Mouse (Mus musculus) monocyte, adult 5-6 weeks (primary cell): ENCODE data around the gene Bcl10. TPM values are rescaled to one million over a fixed set of nuclear protein-coding genes. Genes with fewer than 3 reads are reported as not detected.
A peak's percentile ranks its signal among the peaks of the same experiment; 100 is the strongest.
"Not testable (repeated sequence)": the region's sequence is repeated elsewhere in the genome, so short reads cannot be mapped to it uniquely, and the experiment has no call there.

ENCODE experiments used
- ATAC-seq: fragments of 153-309, 156-312 bp; replicated peaks from 2 replicates; pipeline ENCODE4 v1.8.0; 2017; ENCODE audit warnings: mild to moderate bottlenecking; ENCODE audit not compliant: low TSS enrichment, insufficient number of reproducible peaks, severe bottlenecking, poor library complexity, low FRiP score
- total RNA-seq: library from RNA; stranded (forward); fragments of 200-1000, 200-491, 200-594 nt; gene quantifications from 3 replicates; pipeline ENCODE4 v1.2.3, GENCODE M21; 2017

Gene Bcl10
- total RNA-seq, 1 experiment from 2014 or later: 132 TPM

DNA sequence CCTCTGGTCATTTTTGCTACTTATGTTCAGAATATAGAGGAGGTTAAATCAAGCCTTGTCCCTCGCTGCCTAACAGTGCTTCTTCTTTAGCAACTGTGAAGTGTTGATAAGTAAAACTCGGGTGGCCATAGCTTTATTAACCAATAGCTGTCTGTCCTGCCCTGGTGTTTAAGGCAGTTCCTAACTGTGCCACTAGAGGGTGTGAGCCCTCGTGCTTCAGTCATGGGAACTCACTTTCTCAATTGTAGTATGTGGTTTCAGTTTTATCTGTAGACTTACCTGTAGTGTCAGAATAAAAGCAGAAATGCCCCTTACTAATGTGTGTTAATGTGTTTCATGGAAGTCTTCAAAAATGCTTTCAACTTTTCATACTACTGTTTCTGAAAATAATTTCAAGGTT is 19.4 kb downstream of the Bcl10 start:
- peak; percentile 73 for ATAC-seq

DNA sequence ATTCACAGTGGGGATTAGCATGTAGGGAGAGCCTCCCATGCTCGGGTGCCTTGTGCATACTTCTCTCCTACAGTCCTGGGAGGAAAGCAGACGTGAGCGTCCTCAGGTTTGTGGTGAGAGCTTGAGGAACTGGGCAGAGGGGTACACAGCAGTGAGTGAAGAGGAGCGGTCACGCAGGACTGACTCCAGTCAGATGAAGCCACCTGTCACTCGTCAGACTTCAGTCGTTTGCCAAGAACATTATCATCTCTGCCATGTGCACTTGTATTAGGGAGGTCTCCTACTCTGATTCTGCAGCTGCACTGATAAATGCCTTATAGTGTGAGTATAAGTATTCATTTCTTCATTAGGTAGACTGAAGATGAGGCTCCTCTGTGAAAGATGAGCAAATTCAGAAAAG is 21.7 kb downstream of the Bcl10 start:
- ATAC-seq: no peak

DNA sequence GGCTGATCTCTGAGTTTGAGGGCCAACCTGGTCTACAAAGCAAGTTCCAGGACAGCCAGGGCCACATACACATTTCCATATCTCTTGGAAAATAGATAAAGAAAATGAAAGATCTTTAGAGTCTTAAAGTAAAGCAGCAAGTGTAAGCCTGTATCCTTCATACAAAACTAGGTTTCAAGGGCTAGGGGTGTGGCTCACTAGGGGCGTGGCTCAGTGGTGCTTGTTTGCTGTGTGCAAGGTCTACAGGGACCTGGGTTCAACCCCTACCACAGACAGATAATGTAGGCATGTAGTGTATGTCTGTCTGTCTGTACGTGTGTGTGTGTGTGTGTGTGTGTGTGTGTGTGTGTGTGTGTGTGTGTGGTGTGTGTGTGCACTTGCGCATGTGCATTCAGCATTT is 23.3 kb downstream of the Bcl10 start:
- ATAC-seq: no peak

DNA sequence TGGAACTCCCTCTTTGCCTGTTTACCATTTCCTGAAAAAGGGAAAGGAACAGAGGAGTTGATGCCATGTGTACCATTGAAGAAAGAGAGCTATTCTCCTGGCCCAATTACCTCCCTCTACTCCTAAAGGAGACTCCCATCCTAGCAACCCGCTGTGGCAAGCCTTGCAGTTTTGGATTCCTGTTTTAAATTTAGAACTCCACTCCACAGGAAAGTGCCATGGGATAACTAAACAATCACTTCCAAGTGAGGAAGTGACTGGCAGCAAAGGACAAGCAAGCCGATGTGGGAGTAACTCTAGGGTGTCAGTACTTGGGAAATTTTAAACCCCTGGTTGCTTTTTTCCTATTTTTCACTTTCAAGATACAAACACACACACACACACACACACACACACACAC is 24.1 kb downstream of the Bcl10 start:
- no peak for ATAC-seq

DNA sequence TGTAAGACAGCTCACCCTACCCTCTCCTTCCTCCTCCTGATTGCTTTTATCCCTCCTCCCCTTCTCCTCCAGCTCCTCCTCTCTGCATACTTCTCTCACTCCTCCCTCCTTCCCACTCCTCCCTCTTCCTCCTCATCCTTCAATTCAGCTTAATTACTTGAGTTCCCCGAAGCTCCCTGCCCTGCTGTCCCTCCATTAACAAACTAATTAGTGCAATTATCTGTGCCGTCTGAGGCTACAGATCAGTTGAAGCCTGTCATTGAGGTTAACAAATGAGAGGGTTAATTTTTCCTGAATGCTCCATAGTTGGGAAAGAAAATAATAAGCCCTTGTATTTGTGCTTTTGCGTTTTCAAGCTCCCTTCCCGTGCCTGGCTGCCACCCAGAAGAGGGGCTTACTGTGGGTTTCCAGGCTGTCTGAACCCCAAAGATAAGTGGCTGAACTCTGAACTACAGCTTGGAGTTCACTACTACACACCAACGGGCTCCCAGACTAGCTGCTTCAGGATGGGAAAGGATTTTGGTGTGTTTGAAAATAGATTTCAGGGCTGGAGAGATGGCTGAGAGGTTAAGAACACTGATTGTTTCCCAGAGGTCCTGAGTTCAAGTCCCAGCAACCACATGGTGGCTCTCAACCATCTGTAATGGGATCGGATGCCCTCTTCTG is 25.1 kb downstream of the Bcl10 start:
- no peak for ATAC-seq

DNA sequence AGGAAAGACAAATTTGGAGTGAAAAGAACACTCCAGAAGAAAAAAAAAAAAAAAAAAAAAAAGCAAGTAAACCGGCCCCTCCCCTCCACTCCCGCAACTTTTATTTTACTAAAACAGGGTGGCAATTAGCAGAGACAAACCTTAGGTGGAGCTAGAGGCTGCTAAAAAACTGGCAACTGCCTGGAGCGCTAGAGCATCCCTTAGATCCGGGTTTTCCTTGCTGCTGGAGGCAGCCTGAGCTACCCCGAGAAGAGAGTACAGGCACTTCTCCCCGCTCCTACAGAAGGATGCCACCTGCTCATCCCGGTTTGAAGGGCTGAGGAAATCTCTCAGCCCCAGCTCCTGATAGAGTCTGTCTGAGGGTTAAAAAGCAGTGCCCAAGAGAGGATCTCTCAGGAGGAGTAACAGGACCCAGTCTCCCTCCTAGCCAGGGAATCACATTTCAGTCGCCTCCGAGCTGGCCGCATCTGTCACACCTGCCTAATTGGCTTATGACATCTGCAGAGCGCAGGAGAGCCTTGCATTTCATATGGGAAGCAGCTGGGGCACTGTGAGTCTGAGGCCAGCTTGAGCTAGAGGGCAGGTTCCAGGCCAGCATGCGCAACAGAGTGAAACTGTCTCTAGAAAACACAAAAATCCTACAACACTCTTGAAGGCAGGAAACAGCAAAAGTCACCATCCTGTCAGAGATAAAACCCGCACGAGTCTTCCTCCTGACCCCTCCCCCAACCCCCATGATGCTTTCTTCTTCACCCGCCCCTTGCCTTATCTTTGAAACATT is 27.6 kb downstream of the Bcl10 start:
- no peak for ATAC-seq

DNA sequence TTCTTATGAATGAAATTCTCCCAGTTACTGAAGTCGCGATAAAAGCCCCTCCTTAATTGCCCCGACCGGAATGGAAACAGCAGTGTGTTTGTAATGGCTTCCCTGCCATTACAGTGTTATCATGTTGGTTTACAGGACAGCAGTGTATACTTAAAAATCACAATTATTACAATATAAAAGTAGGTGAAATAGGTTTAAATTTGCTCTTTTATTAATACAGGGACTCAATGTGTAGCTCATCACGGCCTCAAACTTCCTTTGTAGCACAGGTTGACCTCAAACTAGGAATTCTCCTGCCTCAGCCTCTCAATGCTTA is 28.2 kb downstream of the Bcl10 start:
- ATAC-seq: no peak

DNA sequence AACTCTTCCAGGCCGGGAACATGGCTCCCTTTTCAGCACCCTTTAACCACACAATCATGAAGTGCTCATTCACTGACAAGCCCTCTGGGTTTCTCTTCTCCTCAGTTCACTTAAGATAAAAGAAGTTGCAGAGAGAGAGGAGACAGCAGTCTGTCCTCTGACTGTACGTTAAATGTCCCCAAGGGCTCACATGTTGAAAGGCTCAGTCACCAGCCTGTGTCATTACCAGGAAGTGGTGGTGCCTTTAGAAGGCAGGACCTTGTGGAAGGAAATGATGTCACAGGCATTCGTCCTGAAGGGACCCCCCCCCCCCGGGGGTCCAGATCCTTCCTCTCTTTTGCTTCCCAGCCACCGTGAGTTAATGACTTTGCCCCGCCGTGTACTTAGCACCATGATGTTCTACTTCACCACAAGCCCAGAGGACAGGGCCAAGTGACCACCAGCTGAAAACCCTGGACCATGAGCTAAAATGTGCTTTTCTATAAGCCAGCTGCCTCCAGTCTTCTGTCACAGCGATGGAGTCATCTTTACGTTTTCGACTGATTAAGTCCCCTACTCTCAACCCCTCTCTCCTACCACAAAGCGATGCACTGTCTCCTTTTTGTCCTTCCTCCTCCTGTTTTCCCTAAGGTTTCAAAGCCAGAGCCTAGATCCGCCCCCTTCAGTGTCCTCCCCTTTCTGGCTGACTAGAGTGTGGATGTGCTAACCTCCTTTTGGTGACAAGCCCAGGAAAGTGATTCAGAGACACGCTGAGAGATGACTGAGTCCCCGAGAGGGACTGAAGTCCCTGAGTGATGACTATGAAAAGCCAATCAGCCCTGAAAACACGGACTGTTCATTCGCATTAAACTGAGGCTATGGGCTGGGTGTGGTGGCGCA is 28.9 kb downstream of the Bcl10 start:
- ATAC-seq: no peak

DNA sequence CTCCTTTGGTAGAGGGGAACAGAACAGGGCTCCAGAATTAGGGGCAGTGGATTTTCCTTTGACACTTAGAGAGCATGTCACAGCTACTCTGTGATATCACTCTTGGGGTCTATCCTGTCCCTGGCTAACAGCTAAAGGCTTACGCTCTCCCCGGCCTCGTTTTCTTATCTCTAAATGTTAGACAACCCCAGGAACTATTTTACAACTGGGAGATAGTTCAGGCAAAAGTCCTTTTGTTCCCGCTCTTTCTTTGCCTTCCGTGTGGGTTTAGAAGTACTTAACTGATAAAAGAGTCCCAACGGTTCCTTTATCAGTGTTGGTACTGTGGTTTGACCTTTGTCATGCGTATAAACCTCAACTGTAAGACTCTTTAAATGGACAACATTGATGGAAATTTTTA is 30.3 kb downstream of the Bcl10 start:
- no peak for ATAC-seq

DNA sequence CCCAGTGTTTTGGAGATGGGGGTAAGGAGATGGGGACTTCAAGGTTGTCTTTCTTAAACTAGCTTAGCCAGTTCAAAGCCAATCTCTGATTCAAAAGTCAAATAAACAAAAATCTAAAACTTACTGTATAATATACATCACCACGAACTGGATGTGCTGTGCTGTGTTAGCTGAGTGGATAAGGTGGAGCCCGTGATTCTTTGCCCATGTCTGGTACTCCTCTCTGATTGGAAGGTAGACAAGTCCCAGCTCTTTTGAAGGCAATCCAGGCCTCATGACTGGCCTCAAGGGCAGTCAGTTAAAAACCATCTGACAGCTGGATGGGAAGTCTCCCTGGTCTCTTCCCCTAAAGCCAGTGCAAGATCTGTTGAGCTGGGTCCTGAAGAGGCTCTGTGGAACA is 30.8 kb downstream of the Bcl10 start:
- no peak for ATAC-seq

DNA sequence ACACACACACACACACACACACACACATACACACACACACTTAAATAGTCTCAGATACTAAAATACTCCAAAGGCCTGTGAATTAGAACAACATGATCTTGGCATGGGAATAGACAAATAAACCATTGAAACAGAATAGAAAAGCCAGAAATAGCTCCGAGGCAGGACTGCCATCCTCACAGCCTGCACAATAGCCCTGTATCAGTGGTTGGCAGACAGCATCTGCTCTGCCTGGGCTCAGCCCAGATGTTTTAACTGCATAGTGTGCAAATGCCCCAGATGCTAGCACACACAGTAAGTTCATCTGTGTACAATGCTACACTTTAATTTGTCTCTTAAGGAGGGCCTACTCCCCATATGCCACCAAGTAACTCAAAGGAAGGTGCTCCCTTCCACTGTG is 37.2 kb downstream of the Bcl10 start:
- ATAC-seq: no peak

DNA sequence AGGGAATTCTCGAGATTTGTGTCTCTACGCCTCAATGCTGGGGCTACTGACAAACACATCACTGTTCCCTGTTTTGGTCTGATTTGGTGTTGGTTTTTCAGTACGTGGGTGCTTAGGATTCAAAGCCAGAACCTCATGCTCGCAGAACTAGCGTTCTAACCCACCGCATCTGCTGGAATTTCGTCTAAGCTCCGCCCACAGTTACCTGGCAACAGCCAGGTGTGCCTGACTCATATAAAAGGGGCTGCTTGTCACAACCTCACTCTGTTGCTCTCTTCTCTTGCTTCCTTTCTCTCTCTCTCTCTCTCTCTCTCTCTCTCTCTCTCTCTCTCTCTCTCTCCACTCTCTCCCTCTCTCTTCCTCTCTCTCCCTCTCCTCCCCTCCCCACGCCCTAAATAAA is 39.8 kb downstream of the Bcl10 start:
- ATAC-seq: no peak

DNA sequence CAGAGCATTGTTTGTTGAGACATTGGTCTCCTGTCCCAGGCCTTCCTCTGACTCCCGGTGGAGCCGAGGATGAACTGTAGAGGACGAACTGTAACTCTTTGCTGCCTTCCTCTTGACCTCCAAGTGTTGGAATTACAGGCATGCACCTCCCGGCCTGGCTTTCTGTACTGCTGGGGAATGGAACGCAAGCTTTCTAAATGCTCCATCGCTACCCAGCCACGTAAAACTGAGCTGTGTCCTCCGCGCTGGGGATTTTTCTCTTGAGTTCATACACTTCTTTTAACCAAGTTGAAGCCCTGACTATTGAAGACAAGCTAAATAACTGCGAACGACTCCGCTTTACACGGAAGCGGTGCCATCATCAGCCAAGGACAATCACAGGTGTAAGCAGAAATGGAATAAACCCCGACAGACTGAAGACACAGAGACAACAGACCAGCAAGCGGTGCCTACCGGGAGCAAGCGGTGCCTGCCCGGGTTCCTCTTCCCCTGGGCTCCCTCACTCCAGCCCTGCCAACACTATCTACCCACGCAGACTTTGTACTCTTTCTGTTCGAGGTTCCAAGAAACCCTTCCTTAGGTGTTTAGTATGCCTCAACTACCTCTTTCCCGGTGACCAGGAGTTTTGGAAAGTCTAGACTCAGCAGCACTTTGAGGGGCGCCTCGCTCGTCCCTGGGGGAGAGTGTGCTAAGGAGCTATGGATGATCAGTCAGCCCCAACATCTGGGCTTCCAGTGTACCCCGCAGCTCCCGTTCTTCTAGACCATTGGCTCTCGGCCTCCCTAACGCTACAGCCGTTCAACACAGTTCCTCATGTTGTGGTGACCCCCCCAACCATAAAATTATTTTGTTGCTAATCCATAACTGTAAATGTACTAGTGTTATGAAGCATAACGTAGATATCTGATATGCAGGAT is 40.8 kb downstream of the Bcl10 start:
- no peak for ATAC-seq

DNA sequence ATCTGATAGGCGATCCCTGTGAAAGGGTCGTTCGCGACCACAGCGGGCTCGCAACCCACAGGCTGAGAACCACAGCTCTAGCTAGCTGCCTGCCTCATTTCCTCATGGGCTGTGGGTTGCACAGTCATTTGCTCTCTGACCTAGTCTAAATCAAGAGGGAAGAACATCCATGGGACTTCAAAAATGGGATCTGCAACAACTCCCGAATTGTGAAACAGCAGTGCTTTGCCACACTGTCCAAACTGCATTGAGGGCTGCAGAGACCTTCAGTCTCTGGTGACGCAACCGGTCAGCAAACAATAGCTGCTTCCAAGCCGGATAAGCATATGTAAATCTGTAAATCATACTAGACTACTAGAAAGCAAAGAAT is 41.4 kb downstream of the Bcl10 start:
- ATAC-seq: peak; percentile 40; the same call in 1 of the 2 replicates

DNA sequence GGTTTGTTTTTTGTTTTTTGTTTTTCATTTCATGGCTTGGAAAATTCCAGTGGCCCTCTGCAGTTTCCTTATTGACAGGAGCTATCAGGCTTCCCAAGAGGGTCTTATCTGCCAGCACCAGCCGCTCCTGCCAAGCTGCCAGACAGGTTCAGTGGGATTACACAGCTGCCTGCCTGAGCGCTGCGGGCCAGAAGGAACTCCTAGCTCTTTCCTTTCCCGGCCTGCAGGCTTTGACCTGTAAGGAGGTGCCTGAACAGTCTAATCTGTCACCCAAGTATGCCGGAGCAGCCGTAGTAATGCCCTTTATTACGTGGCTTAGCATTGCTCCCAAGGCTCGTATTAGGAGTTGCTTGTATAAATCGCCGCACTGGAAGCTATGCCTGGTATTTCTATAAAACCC is 41.9 kb downstream of the Bcl10 start:
- no peak for ATAC-seq

DNA sequence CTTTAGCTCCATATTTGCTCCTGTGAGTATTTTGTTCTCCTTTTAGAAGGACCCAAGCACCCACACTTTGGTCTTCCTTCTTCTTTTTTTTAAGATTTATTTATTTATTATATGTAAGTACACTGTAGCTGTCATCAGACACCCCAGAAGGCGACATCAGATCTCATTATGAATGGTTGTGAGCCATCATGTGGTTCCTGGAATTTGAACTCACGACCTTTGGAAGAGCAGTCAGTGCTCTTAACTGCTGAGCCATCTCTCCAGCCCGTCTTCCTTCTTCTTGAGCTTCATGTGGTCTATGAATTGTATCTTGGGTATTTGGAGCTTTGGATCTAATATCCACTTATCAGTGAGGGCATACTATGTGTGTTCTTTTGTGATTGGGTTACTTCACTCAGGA is 43.0 kb downstream of the Bcl10 start:
- ATAC-seq: not testable (repeated sequence)

DNA sequence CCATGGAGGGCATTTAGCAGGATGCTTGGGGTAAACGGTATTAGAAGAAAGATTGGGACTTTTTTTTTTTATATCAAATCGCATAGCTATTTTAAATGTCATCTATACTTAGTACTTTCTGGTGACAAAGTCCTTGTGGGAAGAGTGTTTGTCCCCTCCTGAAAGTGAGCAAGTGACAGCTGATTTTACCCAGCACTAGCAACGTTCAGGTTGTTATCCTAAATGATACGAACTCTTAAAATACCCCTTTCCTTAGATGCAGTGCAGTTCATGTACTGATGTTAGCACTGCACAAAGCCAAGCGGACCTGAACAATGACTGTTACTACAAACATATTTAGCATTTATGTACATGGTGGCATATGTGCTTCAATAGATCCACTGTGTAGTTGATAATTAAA is 44.2 kb downstream of the Bcl10 start:
- no peak for ATAC-seq

DNA sequence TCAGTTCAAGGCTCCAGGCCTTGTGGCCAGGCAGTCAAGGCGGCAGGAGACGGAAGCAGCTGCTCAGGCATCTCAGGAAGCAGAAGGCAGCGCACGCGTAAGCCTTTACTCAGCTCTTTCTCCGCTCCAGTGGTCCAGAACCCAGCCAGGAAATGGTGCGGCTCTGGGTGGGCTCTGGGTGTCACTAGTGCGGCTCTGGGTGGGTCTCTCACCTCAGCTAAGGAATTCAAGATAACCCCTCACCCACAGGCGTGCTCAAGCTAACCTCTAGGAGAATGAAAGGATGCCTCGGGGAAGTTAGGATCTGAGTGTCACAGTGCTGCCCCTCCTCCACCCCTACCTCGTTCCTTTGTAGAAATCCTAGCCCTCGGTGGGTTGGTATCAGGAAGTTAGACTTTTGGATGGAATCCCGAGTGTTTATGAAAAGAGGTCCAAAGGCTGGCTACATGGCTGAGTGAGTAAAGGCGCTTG is 46.5 kb downstream of the Bcl10 start:
- 0 out of 2 replicates have a peak, but pooled peaks have one; percentile 13 for ATAC-seq

DNA sequence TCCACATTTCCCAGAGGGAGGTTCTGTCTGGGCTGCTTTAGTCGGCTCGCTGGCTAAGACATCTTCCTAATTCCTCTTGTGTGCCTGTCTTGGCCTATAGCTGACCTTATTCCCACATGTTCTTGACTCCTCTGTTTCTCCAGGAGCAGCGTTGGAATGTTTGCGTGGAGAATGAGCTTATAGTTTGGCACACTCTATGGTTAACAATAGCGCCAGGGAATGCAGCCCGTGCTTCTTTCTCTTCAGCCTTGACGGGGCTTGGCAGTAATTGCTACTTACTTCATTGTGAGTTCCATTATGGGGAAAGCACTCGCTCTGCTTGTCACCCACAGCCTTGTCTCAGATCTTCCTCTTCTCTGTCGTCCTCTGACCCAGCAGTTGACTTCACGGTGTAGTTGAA is 48.9 kb downstream of the Bcl10 start:
- no peak for ATAC-seq
